Mouse (Mus musculus): ENCODE results near the gene Kif7. TPM values are rescaled to one million over a fixed set of nuclear protein-coding genes. Genes with fewer than 3 reads are reported as not detected.

Kif7 gene
- 1 to 10 TPM; 4.9 to 5.7 TPM for total RNA-seq (2021)
- long read RNA-seq, experiment 1, full-length matches to known transcripts, result 5 of 10 reads
- long read RNA-seq, experiment 1, partial matches to known transcripts, result 0 of 10 reads
- long read RNA-seq, experiment 1, other reads (novel, unspliced or antisense), result 5 of 10 reads
- long read RNA-seq, experiment 2, full-length matches to known transcripts, result 3 of 7 reads
- long read RNA-seq, experiment 2, partial matches to known transcripts, result 2 of 7 reads
- long read RNA-seq, experiment 2, other reads (novel, unspliced or antisense), result 2 of 7 reads

GRCm38 (mm10) chr7:79715187-79715981 is at the start of gene Kif7:
Gene Kif7 (minus strand): TSS chr7:79715720.
- DNase-seq, result peak; percentile 95

GRCm38 (mm10) chr7:79762106-79762505 is 46.6 kb upstream of the Kif7 start:
- no peak for DNase-seq

GRCm38 (mm10) chr7:79761124-79761876 is 45.8 kb upstream of the Kif7 start:
- DNase-seq, result peak; percentile 41

GRCm38 (mm10) chr7:79759766-79760165 is 44.2 kb upstream of the Kif7 start:
- DNase-seq, result no peak

GRCm38 (mm10) chr7:79758176-79758575 is 42.7 kb upstream of the Kif7 start:
- DNase-seq, result peak; percentile 71

- DNase-seq, result no peak
Observed at GRCm38 (mm10) chr7:79756334-79756733, 40.8 kb upstream of the Kif7 start.

- no peak for DNase-seq
Observed at GRCm38 (mm10) chr7:79749511-79749910, 34.0 kb upstream of the Kif7 start.

- no peak for DNase-seq
Observed at GRCm38 (mm10) chr7:79747659-79748058, 32.1 kb upstream of the Kif7 start.

GRCm38 (mm10) chr7:79744585-79744984 is 29.1 kb upstream of the Kif7 start:
- DNase-seq, result no peak

GRCm38 (mm10) chr7:79744051-79744450 is 28.5 kb upstream of the Kif7 start:
- no peak for DNase-seq

- DNase-seq, result peak; percentile 92
Observed at GRCm38 (mm10) chr7:79742659-79743536, 27.4 kb upstream of the Kif7 start, which contains the start of the genes Pex11a and Wdr93. Gene Pex11a (minus strand): TSS chr7:79743131. Gene Wdr93 (plus strand): TSS chr7:79743163.

- no peak for DNase-seq
Observed at GRCm38 (mm10) chr7:79742277-79742658, 26.7 kb upstream of the Kif7 start.

GRCm38 (mm10) chr7:79740279-79740678 is 24.8 kb upstream of the Kif7 start:
- peak; percentile 44 for DNase-seq

GRCm38 (mm10) chr7:79738913-79739312 is 23.4 kb upstream of the Kif7 start:
- no peak for DNase-seq

- DNase-seq, result peak; percentile 16
Observed at GRCm38 (mm10) chr7:79736511-79736910, 21.0 kb upstream of the Kif7 start.

- peak; percentile 88 for DNase-seq
Observed at GRCm38 (mm10) chr7:79734563-79734962, 19.0 kb upstream of the Kif7 start.

- peak; percentile 77 for DNase-seq
Observed at GRCm38 (mm10) chr7:79732622-79733021, 17.1 kb upstream of the Kif7 start, which contains the start of gene Plin1. Gene Plin1 (minus strand): TSS chr7:79732903.

GRCm38 (mm10) chr7:79731438-79731837 is 15.9 kb upstream of the Kif7 start:
- DNase-seq, result peak; percentile 59

- DNase-seq, result peak; percentile 63
Observed at GRCm38 (mm10) chr7:79729743-79730370, 14.3 kb upstream of the Kif7 start.

- DNase-seq, result peak; percentile 86
Observed at GRCm38 (mm10) chr7:79729169-79729568, 13.6 kb upstream of the Kif7 start.

- peak; percentile 82 for DNase-seq
Observed at GRCm38 (mm10) chr7:79728219-79728618, 12.7 kb upstream of the Kif7 start.
